Mouse (Mus musculus): ENCODE measurements around the gene Prkab2.

DNA sequence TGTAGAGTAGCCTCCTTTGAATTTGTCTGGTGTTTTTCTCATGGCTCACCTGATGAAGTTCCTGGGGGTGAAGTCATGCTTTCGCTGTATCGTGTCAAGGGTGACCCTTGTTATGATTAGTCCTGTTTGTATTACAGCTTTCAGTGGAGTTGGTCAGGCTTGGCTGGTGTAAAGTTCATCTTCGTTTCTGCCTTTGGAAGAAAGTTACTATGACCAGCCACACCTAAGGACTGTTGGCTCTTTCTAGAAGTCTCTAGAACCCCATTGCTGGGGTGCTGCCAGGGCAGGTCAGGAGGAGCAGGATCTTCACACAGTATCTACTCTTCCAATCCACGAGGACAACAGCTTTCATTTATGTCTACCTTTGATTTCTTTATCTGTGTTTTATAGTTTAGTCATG, 24.5 kb upstream of the Prkab2 start:
- TF ChIP-seq POLR2A (IDR thresholded peaks at IDR 0.05; ENCODE audit: control insufficient read depth, extremely low read depth, insufficient read depth, low read length, poor library complexity), result no peak
- TF ChIP-seq CTCF (IDR thresholded peaks at IDR 0.05; ENCODE audit: borderline replicate concordance, control insufficient read depth, extremely low read depth, insufficient read depth, low read length, poor library complexity), result no peak

Data from thymus, adult 2 months (tissue).